Mouse (Mus musculus): ENCODE results near the gene Csnk2a1. TPM values are rescaled to one million over a fixed set of nuclear protein-coding genes. Genes with fewer than 3 reads are reported as not detected.
"Not testable (repeated sequence)": the region's sequence is repeated elsewhere in the genome, so short reads cannot be mapped to it uniquely, and the experiment has no call there.

Gene Csnk2a1
- polyA plus RNA-seq, 1 experiment from 2014 or later: 110 TPM

DNA sequence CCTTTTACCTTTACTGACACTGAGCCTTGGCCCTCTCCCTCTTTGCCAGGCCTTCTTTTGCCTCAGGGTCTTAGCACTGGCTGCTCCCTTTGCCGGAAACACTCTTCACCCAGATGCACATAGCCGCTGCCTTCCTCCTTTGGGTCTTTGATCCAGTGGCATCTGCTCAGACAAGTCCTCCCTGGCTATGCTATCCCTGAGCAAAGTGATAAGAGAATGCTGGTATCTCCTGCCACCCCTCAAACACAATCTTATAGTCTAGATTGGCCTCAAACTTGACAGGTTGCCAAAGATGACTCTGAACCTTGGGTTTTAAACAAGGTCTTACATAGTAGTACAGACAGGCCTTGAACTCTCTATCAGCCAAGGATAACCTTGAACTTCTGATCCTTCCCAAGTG, 32.1 kb upstream of the Csnk2a1 start:
- Histone ChIP-seq H3K36me3 (replicated peaks) (no peaks in the 10 kb centered on the region), H3K4me1 (peaks cover 5% of the 10 kb centered on the region; the same call in 1 of the 2 replicates), H3K27ac (no peak overlapping the region), H3K9ac (no peak overlapping the region), H3K4me3 (no peak overlapping the region), H3K9me3 (no peaks in the 10 kb centered on the region), H3K4me2 (no peak overlapping the region), H3K27me3 (replicated peaks) (no peaks in the 10 kb centered on the region)
- WGBS: 97% methylated on average over 2 of the region's 2 CpGs
- no peak for ATAC-seq (replicated peaks)

DNA sequence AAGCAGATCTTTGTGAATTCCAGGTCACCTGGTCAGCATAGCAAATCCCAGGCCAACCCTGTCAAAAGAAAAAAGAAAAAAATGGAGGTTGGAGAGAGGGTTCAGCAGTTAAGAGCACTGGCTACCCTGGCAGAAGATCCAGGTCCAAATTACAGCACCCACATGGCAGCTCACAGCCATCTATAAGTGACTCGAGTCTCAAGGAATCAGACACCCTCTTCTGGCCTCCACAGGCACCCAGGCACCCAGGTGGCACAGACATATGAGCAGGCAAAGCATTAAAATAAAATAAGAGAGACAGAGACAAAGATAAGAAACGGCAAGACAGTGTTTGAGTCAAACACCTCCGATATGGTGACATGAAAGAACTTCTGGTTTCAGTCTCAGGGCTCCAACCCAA, 29.7 kb upstream of the Csnk2a1 start:
- no peak overlapping the region for H3K9ac ChIP-seq
- no peak overlapping the region for H3K4me3 ChIP-seq
- H3K36me3 ChIP-seq (replicated peaks): no peaks in the 10 kb centered on the region
- WGBS: 39% methylated on average over 3 of the region's 3 CpGs
- H3K27me3 ChIP-seq (replicated peaks): no peaks in the 10 kb centered on the region
- H3K27ac ChIP-seq: peak overlapping the region; percentile 30; the same call in 1 of the 2 replicates
- H3K4me2 ChIP-seq: no peak overlapping the region
- H3K4me1 ChIP-seq: peaks cover 5% of the 10 kb centered on the region; the same call in 1 of the 2 replicates
- peak; percentile 24; the same call in 1 of the 2 replicates for ATAC-seq (replicated peaks)
- H3K9me3 ChIP-seq: no peaks in the 10 kb centered on the region

DNA sequence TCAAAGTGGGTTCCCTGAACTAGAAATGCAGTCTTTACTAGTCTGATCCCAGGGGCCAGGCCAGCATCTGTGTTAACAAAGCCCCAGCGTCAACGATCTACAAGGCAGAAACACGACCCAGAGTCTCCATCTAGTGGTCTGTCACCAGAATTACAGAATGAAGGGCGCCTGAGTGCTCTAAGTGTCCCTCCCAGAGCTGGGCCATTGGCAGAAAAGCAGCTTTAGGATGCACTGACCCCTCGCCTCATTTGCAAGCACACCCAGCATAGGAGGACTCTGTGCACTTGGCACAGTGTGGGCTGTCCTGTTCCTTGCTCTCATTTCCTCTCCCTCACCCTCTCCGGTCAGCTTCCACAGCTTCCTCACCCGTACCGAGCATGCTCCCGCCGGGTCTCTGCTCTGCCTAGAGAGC, 29.3 kb upstream of the Csnk2a1 start:
- 49% methylated on average over 10 of the region's 10 CpGs for whole genome bisulfite sequencing
- no peak overlapping the region for H3K4me2 ChIP-seq
- peaks cover 5% of the 10 kb centered on the region; the same call in 1 of the 2 replicates for H3K4me1 ChIP-seq
- peak; percentile 89 for ATAC-seq (replicated peaks)
- H3K27ac ChIP-seq: peak overlapping the region; percentile 30; the same call in 1 of the 2 replicates
- H3K27me3 ChIP-seq (replicated peaks): no peaks in the 10 kb centered on the region
- no peaks in the 10 kb centered on the region for H3K36me3 ChIP-seq (replicated peaks)
- no peak overlapping the region for H3K9ac ChIP-seq
- no peak overlapping the region for H3K4me3 ChIP-seq
- H3K9me3 ChIP-seq: no peaks in the 10 kb centered on the region

DNA sequence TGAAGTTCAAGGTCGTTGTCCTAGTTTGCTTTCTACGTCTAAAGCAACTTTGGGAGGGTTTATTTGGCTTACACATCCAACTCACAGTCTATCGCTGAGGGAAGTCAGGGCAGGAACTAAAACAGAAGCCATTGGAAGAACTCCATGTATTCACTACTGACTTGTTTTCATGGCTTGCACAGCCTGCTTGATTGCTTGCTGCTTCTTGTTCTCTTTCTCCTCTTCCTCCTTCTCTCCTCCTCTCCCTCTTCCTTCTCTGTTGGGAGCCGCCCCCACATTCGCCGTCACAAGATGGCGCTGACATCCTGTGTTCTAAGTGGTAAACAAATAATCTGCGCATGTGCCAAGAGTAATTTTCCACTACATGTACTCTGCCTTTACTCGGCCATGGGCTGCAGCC, 20.5 kb upstream of the Csnk2a1 start:
- H3K4me3 ChIP-seq; H3K9ac ChIP-seq; H3K36me3 ChIP-seq (replicated peaks); H3K27me3 ChIP-seq (replicated peaks); H3K9me3 ChIP-seq; ATAC-seq (replicated peaks); H3K27ac ChIP-seq; H3K4me2 ChIP-seq; H3K4me1 ChIP-seq: not testable (repeated sequence)
- 96% methylated on average over 7 of the region's 9 CpGs for WGBS

DNA sequence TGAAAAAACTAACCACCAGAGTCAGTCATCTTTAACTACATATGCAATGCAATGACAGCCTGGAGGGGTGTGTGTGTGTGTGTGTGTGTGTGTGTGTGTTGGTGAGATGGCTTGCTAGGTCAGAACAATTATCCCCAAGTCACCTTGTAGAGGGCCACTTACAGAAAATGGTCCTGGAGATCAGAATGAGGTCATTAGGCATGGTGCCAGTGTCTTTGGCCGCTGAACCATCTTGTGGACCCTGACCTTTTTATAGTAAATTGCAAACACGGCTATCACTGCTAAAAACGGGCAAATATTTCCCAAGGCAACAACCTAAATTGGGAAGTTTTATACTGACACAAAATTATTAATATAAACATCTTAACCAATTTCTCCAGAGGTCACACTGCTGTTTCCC, 14.8 kb upstream of the Csnk2a1 start:
- 92% methylated on average over 3 of the region's 3 CpGs for WGBS
- H3K4me3 ChIP-seq: no peak overlapping the region
- H3K9ac ChIP-seq: no peak overlapping the region
- H3K4me2 ChIP-seq: no peak overlapping the region
- no peak for ATAC-seq (replicated peaks)
- no peaks in the 10 kb centered on the region for H3K36me3 ChIP-seq (replicated peaks)
- no peak overlapping the region for H3K27ac ChIP-seq
- no peaks in the 10 kb centered on the region for H3K27me3 ChIP-seq (replicated peaks)
- no peaks in the 10 kb centered on the region for H3K9me3 ChIP-seq
- no peaks in the 10 kb centered on the region for H3K4me1 ChIP-seq

DNA sequence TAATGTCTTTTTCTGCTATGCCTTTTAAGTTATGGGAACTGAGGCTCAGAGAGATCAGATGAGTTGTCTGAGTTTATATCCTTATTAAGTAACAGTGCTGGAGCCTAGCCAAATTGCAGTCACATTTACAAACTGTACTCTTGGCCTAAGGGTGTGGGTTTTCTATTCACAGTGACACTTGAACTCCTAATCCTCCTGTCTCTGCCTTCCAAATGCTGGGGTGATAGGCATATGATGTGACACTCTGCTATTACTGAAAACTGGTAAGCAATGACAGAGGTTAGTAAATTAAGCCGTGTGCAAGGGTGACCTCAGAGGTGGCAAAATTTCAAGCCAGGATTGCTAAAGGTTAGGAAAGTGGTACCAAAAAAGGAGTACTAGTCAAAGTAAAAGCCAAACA, 9.7 kb upstream of the Csnk2a1 start:
- no peaks in the 10 kb centered on the region for H3K27me3 ChIP-seq (replicated peaks)
- H3K27ac ChIP-seq: no peak overlapping the region
- no peaks in the 10 kb centered on the region for H3K4me1 ChIP-seq
- WGBS: 83% methylated on average over 1 of the region's 1 CpGs
- no peaks in the 10 kb centered on the region for H3K9me3 ChIP-seq
- no peaks in the 10 kb centered on the region for H3K36me3 ChIP-seq (replicated peaks)
- H3K4me2 ChIP-seq: no peak overlapping the region
- H3K4me3 ChIP-seq: no peak overlapping the region
- no peak overlapping the region for H3K9ac ChIP-seq
- ATAC-seq (replicated peaks): no peak

DNA sequence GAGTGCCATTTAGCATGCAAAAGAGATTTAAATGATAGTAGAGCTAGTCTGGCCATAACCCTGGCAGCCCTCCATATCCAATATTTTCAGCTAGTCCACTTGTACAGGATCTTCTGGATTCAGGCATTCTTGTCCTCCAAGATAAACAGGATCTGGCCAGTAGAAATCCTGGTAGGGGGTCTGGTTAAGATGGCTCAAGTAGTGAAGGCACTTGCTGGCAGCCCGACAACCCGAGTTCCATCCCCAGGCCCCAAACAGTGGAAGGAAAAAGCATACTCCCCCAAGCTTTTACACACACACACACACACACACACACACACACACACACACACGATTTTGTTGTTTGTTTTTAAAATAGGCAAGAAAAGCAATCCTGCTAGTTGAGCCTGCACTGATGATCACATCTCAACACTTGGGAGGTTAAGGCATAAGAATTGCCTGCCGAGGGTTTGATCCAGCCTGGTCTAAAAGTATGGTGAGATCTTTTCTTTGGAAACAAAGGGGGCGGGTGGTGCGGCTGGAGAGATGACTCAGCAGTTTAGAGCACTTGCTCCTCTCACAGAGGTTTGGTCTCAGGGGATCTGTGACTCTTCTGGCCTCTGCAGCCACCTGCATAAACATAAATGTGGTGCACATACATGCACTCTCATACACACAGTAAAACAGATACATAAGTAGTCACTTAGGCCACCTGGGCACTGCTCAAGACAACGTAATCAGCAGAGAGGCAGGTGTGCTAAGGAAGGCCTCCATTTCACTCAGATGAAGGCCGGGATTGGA, 2.9 kb upstream of the Csnk2a1 start:
- no peak for ATAC-seq (replicated peaks)
- WGBS: 65% methylated on average over 8 of the region's 8 CpGs
- peaks cover 19% of the 10 kb centered on the region for H3K4me1 ChIP-seq

DNA sequence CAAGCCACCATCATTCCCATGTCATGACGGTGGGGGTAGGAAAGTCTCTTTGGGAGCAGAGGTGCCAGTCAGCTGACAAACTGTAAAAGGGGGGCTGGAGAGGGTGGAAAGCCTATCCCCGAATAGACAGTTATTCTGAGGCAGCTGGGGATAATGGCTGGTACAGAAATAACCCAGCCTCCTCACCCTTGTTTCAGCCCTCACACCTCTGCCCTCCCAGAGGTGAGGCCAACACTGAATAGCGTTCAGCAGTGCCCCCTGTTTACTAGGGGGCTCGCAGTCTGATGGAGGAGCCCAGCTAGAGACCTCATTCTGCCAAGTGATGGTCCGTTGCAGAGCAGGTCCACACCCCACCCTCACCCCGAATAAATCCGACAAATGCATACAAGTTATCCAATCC, 1.1 kb upstream of the Csnk2a1 start:
- Histone ChIP-seq H3K4me3 (no peak overlapping the region), H3K4me1 (peaks cover 25% of the 10 kb centered on the region), H3K27me3 (replicated peaks) (no peaks in the 10 kb centered on the region), H3K4me2 (no peak overlapping the region), H3K9me3 (no peaks in the 10 kb centered on the region), H3K36me3 (replicated peaks) (no peaks in the 10 kb centered on the region), H3K27ac (peak overlapping the region; percentile 89; the same call in 1 of the 2 replicates), H3K9ac (no peak overlapping the region)
- ATAC-seq (replicated peaks): no peak
- WGBS: 83% methylated on average over 7 of the region's 7 CpGs

More for the DNA sequence above, 2.9 kb upstream of the Csnk2a1 start:
- Histone ChIP-seq H3K4me2 (no peak overlapping the region), H3K9me3 (no peaks in the 10 kb centered on the region), H3K9ac (no peak overlapping the region), H3K27ac (no peak overlapping the region), H3K27me3 (replicated peaks) (no peaks in the 10 kb centered on the region), H3K4me3 (no peak overlapping the region), H3K36me3 (replicated peaks) (no peaks in the 10 kb centered on the region)

DNA sequence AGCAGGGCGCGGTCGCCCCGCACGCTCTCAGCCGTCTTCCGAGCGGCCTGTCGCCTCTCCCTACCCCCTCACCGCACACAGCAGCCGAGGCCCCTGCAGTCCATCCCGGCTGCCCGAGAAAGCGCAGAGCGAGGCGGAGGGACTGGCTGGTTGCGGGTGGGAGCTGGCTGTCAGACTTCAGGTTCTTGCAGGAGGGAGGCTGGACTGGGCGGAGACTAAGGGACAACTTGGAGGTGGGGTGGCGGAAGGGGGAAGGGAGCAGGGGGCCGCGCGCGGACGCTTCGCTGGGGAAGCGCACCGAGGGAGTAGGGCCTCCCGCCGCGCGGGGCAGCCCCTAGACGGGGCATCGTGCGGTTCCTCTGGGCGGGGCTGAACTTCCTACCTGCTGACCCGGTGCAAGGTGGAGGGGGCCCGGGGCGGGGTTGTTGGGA, 427 bp downstream of the Csnk2a1 start:
- no peaks in the 10 kb centered on the region for H3K9me3 ChIP-seq
- H3K27me3 ChIP-seq (replicated peaks): no peaks in the 10 kb centered on the region
- peak overlapping the region; percentile 89 for H3K27ac ChIP-seq
- H3K9ac ChIP-seq: peak overlapping the region; percentile 71
- H3K4me1 ChIP-seq: peaks cover 25% of the 10 kb centered on the region
- no peaks in the 10 kb centered on the region for H3K36me3 ChIP-seq (replicated peaks)
- peak overlapping the region; percentile 86 for H3K4me3 ChIP-seq
- H3K4me2 ChIP-seq: peak overlapping the region; percentile 60
- peak; percentile 88 for ATAC-seq (replicated peaks)
- WGBS: under 1% methylated on average over 38 of the region's 38 CpGs

DNA sequence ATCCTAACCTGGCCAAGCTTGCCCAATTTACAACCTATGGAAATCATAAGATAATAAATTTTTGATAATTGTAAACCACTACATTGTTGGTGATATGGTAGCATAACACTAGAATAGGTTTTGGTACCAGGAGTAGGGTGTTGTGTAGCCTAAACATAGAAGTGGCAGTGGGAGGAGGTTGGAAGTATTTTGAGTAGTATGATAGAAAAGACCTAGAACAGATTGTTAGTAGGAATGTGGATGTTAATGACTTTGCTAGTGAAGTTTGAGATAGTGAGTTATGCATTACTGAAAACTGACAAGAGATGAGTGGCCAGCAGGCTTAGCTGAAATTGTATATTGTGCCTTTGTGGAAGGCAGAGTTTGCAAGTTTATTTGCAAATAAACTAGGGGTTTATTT, 3.4 kb downstream of the Csnk2a1 start:
- Histone ChIP-seq H3K9me3 (no peaks in the 10 kb centered on the region), H3K27me3 (replicated peaks) (no peaks in the 10 kb centered on the region), H3K4me1 (peaks cover 31% of the 10 kb centered on the region), H3K27ac (no peak overlapping the region), H3K36me3 (replicated peaks) (no peaks in the 10 kb centered on the region), H3K4me2 (no peak overlapping the region), H3K4me3 (no peak overlapping the region), H3K9ac (no peak overlapping the region)
- ATAC-seq (replicated peaks): no peak

DNA sequence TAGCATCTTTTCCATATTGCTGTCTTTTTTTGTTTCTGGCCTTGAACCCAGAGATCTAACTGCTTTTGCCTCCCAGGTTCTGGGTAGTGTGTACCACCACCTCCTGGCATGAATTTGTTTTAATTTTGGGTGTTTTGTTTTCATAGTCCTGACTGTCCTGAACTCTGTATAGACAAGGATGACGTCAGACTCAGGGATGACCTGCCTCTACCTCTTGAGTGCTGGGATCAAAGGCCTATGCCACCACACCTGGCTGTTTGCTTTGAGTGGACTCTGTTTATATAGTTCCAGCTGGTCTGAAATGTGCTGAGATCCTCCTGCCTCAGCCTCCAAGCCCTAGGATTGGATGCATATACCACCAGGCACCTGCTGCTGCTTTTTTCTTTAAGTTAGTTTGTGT, 11.3 kb downstream of the Csnk2a1 start:
- Histone ChIP-seq H3K4me3 (no peak overlapping the region), H3K4me2 (no peak overlapping the region), H3K36me3 (replicated peaks) (peaks cover 12% of the 10 kb centered on the region; the same call in 1 of the 2 replicates), H3K4me1 (peaks cover 4% of the 10 kb centered on the region), H3K27me3 (replicated peaks) (no peaks in the 10 kb centered on the region), H3K27ac (no peak overlapping the region), H3K9ac (no peak overlapping the region), H3K9me3 (no peaks in the 10 kb centered on the region)
- no peak for ATAC-seq (replicated peaks)
- 93% methylated on average over 1 of the region's 1 CpGs for WGBS

DNA sequence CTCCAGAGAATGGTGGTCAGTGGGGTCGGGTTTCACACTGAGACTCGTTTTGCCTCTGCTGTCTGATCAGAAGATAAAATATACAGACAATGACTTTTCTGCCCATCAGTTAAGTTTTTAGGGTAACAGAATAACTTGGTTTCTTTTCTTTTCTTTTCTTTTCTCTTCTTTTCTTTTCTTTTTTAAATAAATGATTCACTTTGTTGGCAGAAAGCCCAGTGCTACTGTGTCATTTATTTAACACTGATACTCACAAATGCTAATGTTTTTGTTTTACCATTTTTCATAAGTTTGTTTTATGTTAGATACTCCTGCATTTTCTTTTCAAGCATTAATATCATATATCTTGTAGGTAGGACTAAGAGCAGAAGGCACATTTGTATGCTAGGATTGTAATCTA, 13.9 kb downstream of the Csnk2a1 start:
- WGBS: 69% methylated on average over 2 of the region's 2 CpGs
- Histone ChIP-seq H3K36me3 (replicated peaks) (peaks cover 12% of the 10 kb centered on the region; the same call in 1 of the 2 replicates), H3K27ac (no peak overlapping the region), H3K9me3 (no peaks in the 10 kb centered on the region), H3K4me3 (no peak overlapping the region), H3K4me2 (no peak overlapping the region), H3K4me1 (no peaks in the 10 kb centered on the region), H3K27me3 (replicated peaks) (no peaks in the 10 kb centered on the region), H3K9ac (no peak overlapping the region)
- ATAC-seq (replicated peaks): no peak

DNA sequence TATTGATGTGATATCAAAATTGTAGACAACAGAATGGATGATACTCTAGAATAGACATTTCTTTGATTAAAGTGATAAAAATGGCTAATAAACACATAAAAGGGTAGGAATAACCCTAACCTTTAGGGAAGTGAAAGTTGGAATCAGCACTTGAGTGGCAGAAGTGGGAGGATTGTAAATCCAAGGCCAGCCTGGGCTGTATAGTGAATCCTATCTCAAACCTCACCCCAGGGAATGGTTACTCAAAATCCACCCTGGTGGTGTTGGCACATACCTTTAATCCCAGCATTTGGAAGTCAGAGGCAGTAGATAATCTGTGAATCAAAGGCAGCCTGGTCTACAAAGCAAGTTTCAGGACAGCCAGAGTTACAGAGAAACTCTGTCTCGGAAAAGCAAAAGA, 20.6 kb downstream of the Csnk2a1 start:
- 78% methylated on average over 1 of the region's 1 CpGs for WGBS
- Histone ChIP-seq H3K27me3 (replicated peaks) (no peaks in the 10 kb centered on the region), H3K4me1 (no peaks in the 10 kb centered on the region), H3K27ac (no peak overlapping the region), H3K4me2 (no peak overlapping the region), H3K4me3 (no peak overlapping the region), H3K9me3 (no peaks in the 10 kb centered on the region), H3K9ac (no peak overlapping the region), H3K36me3 (replicated peaks) (no peaks in the 10 kb centered on the region; the same call in 1 of the 2 replicates)
- no peak for ATAC-seq (replicated peaks)

All from midbrain, embryonic 15.5 days (tissue).